Mouse (Mus musculus) kidney, embryonic 16.5 days (tissue): ENCODE measurements around the gene Rec8. TPM values are rescaled to one million over a fixed set of nuclear protein-coding genes. Genes with fewer than 3 reads are reported as not detected.
A peak's percentile ranks its signal among the peaks of the same experiment; 100 is the strongest.

ENCODE experiments used
- ATAC-seq: fragments of 200-750 bp; cut with Nextera tagmentation; 2 replicates; pipeline ENCODE4 v1.8.0; 2017; ENCODE audit warnings: moderate TSS enrichment; ENCODE audit not compliant: low FRiP score, low TSS enrichment
- H3K27ac ChIP-seq: fragments of 300-500 bp; sonication (generic); 2 replicates; pipeline ENCODE4 v1.5.1; 2014; ENCODE audit warnings: low read length
- H3K27me3 ChIP-seq: fragments of 300-500 bp; sonication (generic); 2 replicates; pipeline ENCODE4 v1.6.1; 2014; ENCODE audit warnings: low read length, control low read depth, mixed read lengths; ENCODE audit not compliant: insufficient read depth
- H3K36me3 ChIP-seq: fragments of 300-500 bp; sonication (generic); 2 replicates; pipeline ENCODE4 v1.6.1; 2014; ENCODE audit warnings: low read length, control low read depth, mixed read lengths; ENCODE audit not compliant: insufficient read depth
- H3K4me1 ChIP-seq: fragments of 300-500 bp; sonication (generic); 2 replicates; pipeline ENCODE4 v1.6.1; 2014; ENCODE audit warnings: low read length, control low read depth, mixed read lengths; ENCODE audit not compliant: insufficient read depth
- H3K4me2 ChIP-seq: fragments of 300-500 bp; sonication (generic); replicated peaks from 2 replicates; pipeline ENCODE4 v1.6.1; 2014; ENCODE audit warnings: low read depth, low read length
- H3K4me3 ChIP-seq: fragments of 300-500 bp; sonication (generic); 2 replicates; pipeline ENCODE4 v1.5.1; 2014; ENCODE audit warnings: mild to moderate bottlenecking, low read length
- H3K9ac ChIP-seq: fragments of 300-500 bp; sonication (generic); replicated peaks from 2 replicates; pipeline ENCODE4 v1.6.1; 2014; ENCODE audit warnings: low read length
- H3K9me3 ChIP-seq: fragments of 300-500 bp; sonication (generic); 2 replicates; pipeline ENCODE4 v1.6.1; 2016; ENCODE audit warnings: low read length, control low read depth
- whole genome bisulfite sequencing: fragments of 180-500 bp; shearing (Covaris S2); extraction: QIAGEN DNeasy Blood & Tissue Kit; methylation state at CpG from one replicate; pipeline ENCODE4 v1.1.7; 2014; 5-methylcytosine and 5-hydroxymethylcytosine counted together
- polyA plus RNA-seq: library from polyadenylated mRNA; unstranded; fragments of >200 nt; fragmentation: Nextera tagmentation; extraction: Ambion mirVana; gene quantifications from 2 replicates; pipeline ENCODE4 v1.2.1, GENCODE M21; 2015

Rec8 gene
- polyA plus RNA-seq, 1 experiment from 2014 or later = 23.0 TPM

DNA sequence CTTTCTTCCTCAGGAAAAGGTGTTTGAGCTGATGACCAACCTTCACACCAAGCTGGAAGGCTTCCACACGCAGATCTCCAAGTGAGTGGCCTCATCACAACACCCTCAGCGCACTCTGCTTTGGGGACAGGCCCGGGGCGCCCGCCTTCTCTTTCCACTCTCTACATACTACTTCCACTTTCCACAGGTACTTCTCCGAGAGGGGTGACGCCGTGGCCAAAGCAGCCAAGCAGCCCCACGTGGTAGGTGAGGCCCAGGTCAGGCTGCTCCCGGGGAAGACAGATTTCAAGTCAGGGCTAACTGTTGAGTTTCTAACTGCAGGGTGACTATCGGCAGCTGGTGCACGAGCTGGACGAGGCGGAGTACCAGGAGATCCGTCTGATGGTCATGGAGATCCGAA is 37.1 kb upstream of the Rec8 start:
- no peak for ATAC-seq
- 95% methylated on average over 16 of the region's 16 CpGs for WGBS
- no peak overlapping the region for H3K27ac ChIP-seq
- H3K4me3 ChIP-seq = no peak overlapping the region
- H3K36me3 ChIP-seq = peaks cover 19% of the 10 kb centered on the region
- no peaks in the 10 kb centered on the region for H3K9me3 ChIP-seq
- no peaks in the 10 kb centered on the region for H3K27me3 ChIP-seq
- H3K4me1 ChIP-seq = peaks cover 24% of the 10 kb centered on the region
- no peak overlapping the region for H3K9ac ChIP-seq
- H3K4me2 ChIP-seq = no peak overlapping the region

DNA sequence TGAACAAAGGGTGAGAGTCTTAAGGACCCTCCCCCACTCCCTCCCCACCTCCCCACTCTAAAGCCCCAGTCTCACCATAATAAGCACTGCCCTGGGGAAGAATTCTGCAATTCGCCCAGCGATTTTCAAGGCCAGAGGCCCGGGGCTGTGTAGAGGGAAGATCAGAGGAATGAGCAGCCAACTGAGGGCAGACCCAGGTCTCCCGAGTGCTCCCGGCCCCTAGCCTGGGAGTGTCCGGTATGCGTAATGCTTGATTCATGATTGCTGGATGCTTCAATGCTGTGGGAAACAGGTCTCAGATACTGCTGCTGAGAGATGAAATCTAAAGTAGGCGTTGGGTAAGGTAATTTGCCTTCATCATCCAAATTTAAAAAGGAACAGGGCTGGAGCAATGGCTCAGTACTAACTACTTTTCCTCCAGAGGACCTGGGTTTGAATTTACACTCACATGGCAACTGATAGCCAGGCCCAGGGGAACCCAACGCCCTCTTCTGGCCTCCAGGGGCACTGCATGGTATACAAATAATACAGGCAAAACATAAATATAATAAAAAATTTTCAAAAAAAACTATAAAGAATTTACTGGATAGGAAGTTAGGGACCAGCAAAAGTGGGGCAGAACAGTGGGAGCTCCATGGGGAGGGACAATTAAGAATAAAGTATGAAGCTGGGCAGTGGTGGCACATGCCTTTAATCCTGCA is 35.7 kb upstream of the Rec8 start:
- no peaks in the 10 kb centered on the region for H3K27me3 ChIP-seq
- WGBS = 66% methylated on average over 9 of the region's 9 CpGs
- peaks cover 21% of the 10 kb centered on the region for H3K36me3 ChIP-seq
- H3K4me2 ChIP-seq = no peak overlapping the region
- no peak overlapping the region for H3K27ac ChIP-seq
- peaks cover 18% of the 10 kb centered on the region for H3K4me1 ChIP-seq
- no peak overlapping the region for H3K4me3 ChIP-seq
- no peak overlapping the region for H3K9ac ChIP-seq
- no peaks in the 10 kb centered on the region for H3K9me3 ChIP-seq
- no peak for ATAC-seq

- Histone ChIP-seq H3K4me3 (peak overlapping the region; percentile 64), H3K9ac (peak overlapping the region; percentile 76), H3K4me2 (peak overlapping the region; percentile 94), H3K4me1 (peaks cover 13% of the 10 kb centered on the region), H3K9me3 (no peaks in the 10 kb centered on the region), H3K27ac (no peak overlapping the region), H3K27me3 (no peaks in the 10 kb centered on the region), H3K36me3 (peaks cover 31% of the 10 kb centered on the region)
- no peak for ATAC-seq
- WGBS = 35% methylated on average over 5 of the region's 5 CpGs
Measured at GRCm38 (mm10) chr14:55584303-55584701, 33.5 kb upstream of the Rec8 start.

GRCm38 (mm10) chr14:55584702-55585565 is 32.9 kb upstream of the Rec8 start, which contains the start of gene Emc9:
TSS of gene Emc9 (minus strand) at chr14:55585302.
- WGBS = 4% methylated on average over 43 of the region's 43 CpGs
- Histone ChIP-seq H3K4me2 (peak within 1 kb of the TSS; percentile 94), H3K27me3 (no peaks in the 10 kb centered on the region), H3K4me1 (peaks cover 11% of the 10 kb centered on the region), H3K27ac (no peak within 1 kb of the TSS), H3K4me3 (peak within 1 kb of the TSS; percentile 64), H3K9ac (peak within 1 kb of the TSS; percentile 76), H3K9me3 (no peaks in the 10 kb centered on the region), H3K36me3 (peaks cover 31% of the 10 kb centered on the region)
- ATAC-seq = peak; percentile 86

- H3K27ac ChIP-seq = no peak overlapping the region
Measured at GRCm38 (mm10) chr14:55585566-55585960, 32.3 kb upstream of the Rec8 start.

GRCm38 (mm10) chr14:55586149-55586548 is 31.7 kb upstream of the Rec8 start:
- Histone ChIP-seq H3K27me3 (no peaks in the 10 kb centered on the region), H3K4me2 (no peak overlapping the region), H3K9ac (no peak overlapping the region), H3K36me3 (peaks cover 19% of the 10 kb centered on the region), H3K9me3 (no peaks in the 10 kb centered on the region), H3K27ac (no peak overlapping the region), H3K4me3 (no peak overlapping the region), H3K4me1 (peaks cover 14% of the 10 kb centered on the region)
- no peak for ATAC-seq
- WGBS = 90% methylated on average over 2 of the region's 2 CpGs

More at GRCm38 (mm10) chr14:55585566-55585960, 32.3 kb upstream of the Rec8 start:
- peak overlapping the region; percentile 94 for H3K4me2 ChIP-seq
- H3K9me3 ChIP-seq = no peaks in the 10 kb centered on the region
- H3K36me3 ChIP-seq = peaks cover 25% of the 10 kb centered on the region
- H3K27me3 ChIP-seq = no peaks in the 10 kb centered on the region
- no peak for ATAC-seq
- peaks cover 14% of the 10 kb centered on the region for H3K4me1 ChIP-seq
- peak overlapping the region; percentile 64 for H3K4me3 ChIP-seq
- WGBS = 61% methylated on average over 6 of the region's 6 CpGs
- no peak overlapping the region for H3K9ac ChIP-seq

DNA sequence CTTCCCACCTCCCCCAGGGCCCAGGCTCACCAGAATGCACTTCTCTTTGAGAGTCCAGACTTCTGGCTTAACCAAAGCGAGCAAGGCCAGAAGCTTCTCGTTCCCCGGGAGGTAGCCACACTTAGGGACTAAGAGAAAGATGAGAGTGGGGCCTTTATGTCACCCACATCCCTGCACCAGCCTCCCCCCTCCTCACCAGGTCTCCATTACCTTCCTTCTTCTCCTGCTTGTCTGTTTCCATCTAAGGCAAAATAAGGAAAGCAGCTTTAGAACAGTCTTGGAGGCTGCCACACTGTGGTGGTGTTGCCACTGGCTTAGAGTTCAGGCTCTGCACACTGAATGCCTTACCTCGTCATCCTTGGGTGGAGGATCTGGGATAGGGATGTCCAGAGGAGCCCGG is 28.6 kb upstream of the Rec8 start:
- no peak overlapping the region for H3K9ac ChIP-seq
- no peak overlapping the region for H3K27ac ChIP-seq
- 96% methylated on average over 5 of the region's 5 CpGs for WGBS
- ATAC-seq = no peak
- H3K4me3 ChIP-seq = no peak overlapping the region
- no peak overlapping the region for H3K4me2 ChIP-seq
- peaks cover 26% of the 10 kb centered on the region for H3K4me1 ChIP-seq
- no peaks in the 10 kb centered on the region for H3K9me3 ChIP-seq
- no peaks in the 10 kb centered on the region for H3K27me3 ChIP-seq
- peaks cover 19% of the 10 kb centered on the region for H3K36me3 ChIP-seq

DNA sequence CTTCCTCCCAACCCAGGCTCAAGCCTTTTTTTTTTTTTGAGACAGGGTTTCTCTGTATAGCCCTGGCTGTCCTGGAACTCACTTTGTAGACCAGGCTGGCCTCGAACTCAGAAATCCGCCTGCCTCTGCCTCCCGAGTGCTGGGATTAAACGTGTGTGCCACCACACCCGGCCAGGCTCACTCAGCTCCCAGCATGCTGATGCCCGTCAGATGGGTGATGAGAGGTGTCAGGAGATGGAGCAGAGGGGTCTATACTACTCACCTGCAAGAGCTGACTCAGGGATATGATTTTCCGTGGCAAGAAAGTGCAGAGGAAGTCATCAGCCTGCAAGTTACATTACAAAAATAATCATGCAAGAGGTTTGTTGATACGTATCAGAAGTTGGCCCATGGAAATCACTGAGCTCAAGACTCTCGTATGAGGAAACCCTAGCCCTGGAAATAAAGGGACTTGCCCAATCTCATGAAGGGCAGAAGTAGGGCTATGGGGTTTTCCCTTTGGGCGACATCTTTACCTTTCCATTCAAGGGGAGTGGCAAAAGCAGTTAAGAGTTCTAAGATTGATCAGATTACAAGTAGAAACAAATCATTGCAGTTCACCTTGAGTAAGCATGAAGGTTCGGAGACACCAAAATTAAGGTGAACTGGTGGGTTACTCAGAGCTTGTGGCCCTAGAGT is 27.9 kb upstream of the Rec8 start:
- ATAC-seq = no peak
- Histone ChIP-seq H3K27me3 (no peaks in the 10 kb centered on the region), H3K36me3 (peaks cover 25% of the 10 kb centered on the region), H3K4me1 (peaks cover 21% of the 10 kb centered on the region), H3K9me3 (no peaks in the 10 kb centered on the region), H3K4me2 (peak overlapping the region; percentile 78), H3K9ac (peak overlapping the region; percentile 73), H3K27ac (peak overlapping the region; percentile 74), H3K4me3 (peak overlapping the region; percentile 97)
- 68% methylated on average over 11 of the region's 11 CpGs for WGBS

GRCm38 (mm10) chr14:55590748-55591330 is 27.0 kb upstream of the Rec8 start, which contains the start of gene Psme2:
TSS of gene Psme2 (minus strand) at chr14:55591113.
- Histone ChIP-seq H3K9me3 (no peaks in the 10 kb centered on the region), H3K27ac (peak within 1 kb of the TSS; percentile 100), H3K27me3 (no peaks in the 10 kb centered on the region), H3K36me3 (peaks cover 35% of the 10 kb centered on the region), H3K4me3 (peak within 1 kb of the TSS; percentile 97), H3K9ac (peak within 1 kb of the TSS; percentile 90), H3K4me2 (peak within 1 kb of the TSS; percentile 78), H3K4me1 (peaks cover 16% of the 10 kb centered on the region)
- WGBS = 1% methylated on average over 21 of the region's 22 CpGs
- peak; percentile 98 for ATAC-seq
